15 mouse cellular contexts compared by ENCODE assay signal in genomic region chr10:44163028-44163427, GRCm38 (mm10).
"Had no signal": no experiment of that assay in that cellular context is flagged by ENCODE, and none has a peak within 500 bp of the region (broad histone marks: within the 10 kb centered on the region; RNA-seq: fewer than 3 reads in every experiment).

No protein-coding gene starts in this region.

- ATAC-seq: hindbrain, postnatal 0 days; intestine, embryonic 16.5 days; liver, embryonic 12.5 days had no signal

- DNase-seq: gastrocnemius, postnatal 14 days; heart, adult 11 months; heart, adult 2 months; heart, postnatal 14 days; heart, postnatal 36 days; kidney, adult 11 months; kidney, adult 2 months; kidney, adult 9 months; kidney, postnatal 14 days; kidney, postnatal 36 days; layer of hippocampus, postnatal 36 days; left cerebral cortex, postnatal 4 days had no signal
